Mouse (Mus musculus): ENCODE measurements at regions not wholly inside any gene's neighbourhood (a gene's known extent, or its start where the extent isn't known, plus 50 kb on each side); places are given as distances from the start of the nearest gene placed in this dataset.

- DNase-seq (ENCODE audit: low read depth, low spot score), result peak; percentile 33
Observed at GRCm38 (mm10) chr5:78621987-78622854, 1214.4 kb upstream of the Igfbp7 start.

GRCm38 (mm10) chr5:78608317-78608716 lies 1200.5 kb upstream of the Igfbp7 start:
- no peak for DNase-seq (ENCODE audit: low read depth, low spot score)

GRCm38 (mm10) chr5:78602599-78602998 lies 1194.8 kb upstream of the Igfbp7 start:
- no peak for DNase-seq (ENCODE audit: low read depth, low spot score)

- peak; percentile 92 for DNase-seq (ENCODE audit: low read depth, low spot score)
Observed at GRCm38 (mm10) chr5:78584823-78585222, 1177.0 kb upstream of the Igfbp7 start.

- DNase-seq (ENCODE audit: low read depth, low spot score), result no peak
Observed at GRCm38 (mm10) chr5:78556946-78557345, 1149.1 kb upstream of the Igfbp7 start.

- no peak for DNase-seq (ENCODE audit: low read depth, low spot score)
Observed at GRCm38 (mm10) chr5:78535308-78535707, 1127.5 kb upstream of the Igfbp7 start.

Measured in telencephalon, adult 2 months (tissue).